Comparison of ENCODE assay signal across 18 mouse cellular contexts in the genomic region with DNA sequence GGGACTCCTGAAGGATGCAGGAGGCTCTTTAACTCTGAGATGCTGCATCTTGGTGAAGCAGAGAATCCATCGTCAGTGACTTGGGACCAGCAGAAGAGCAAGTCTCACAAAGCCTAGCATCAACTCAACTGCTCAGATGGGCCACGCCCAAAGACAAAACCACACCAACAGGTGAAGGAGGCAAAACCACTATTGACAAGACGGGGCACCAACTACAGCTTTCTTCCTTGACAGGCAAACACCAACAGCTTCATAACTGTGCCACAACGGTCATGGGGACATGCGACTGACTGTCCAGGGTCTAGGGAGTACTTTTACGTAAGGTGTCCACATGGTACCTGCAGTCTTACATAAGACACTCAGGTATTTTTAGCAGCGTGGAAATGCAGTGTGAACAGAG. TPM values are rescaled to one million over a fixed set of nuclear protein-coding genes. Genes with fewer than 3 reads are reported as not detected.
DNase-seq lines count a peak whose midpoint lies in the region.
"Had no signal": no experiment of that assay in that cellular context is flagged by ENCODE, and none has a peak within 500 bp of the region (broad histone marks: within the 10 kb centered on the region; RNA-seq: fewer than 3 reads in every experiment).

No protein-coding gene starts in this region.

- peak; percentile 86 for DNase-seq in heart, adult 11 months
- no peak for DNase-seq in heart, adult 9 months (ENCODE audit: low spot score in 2 of 2)
- DNase-seq in right cerebral cortex, adult 18-20 months = peak; percentile 14
- no peak for DNase-seq in right cerebral cortex, adult 2 months (ENCODE audit: low spot score in 2 of 2)
- DNase-seq in CD4-positive helper T cell, adult 2 months (ENCODE audit: low read depth, low spot score) = peak; percentile 66
- peak; percentile 65 for DNase-seq in induced T-regulatory cell, adult 2 months (ENCODE audit: low read depth)
- DNase-seq in adrenal gland, postnatal 36 days = no peak
- DNase-seq: adrenal gland, adult 8-10 months; cerebellum, adult 11 months; cerebellum, adult 9-10 months; cerebellum, postnatal 36 days; gastrocnemius, postnatal 10 days; kidney, postnatal 25 days; lung, embryonic 14.5 days; midbrain, embryonic 14.5 days had no signal

RNA-seq across cellular contexts. Expression of gene Rph3al, which starts 23.6 kb away (rescaled TPM):
- total RNA-seq in adrenal gland, postnatal 36 days (2021) = 10 to 100 TPM; 14.5 to 14.8 TPM

RNA-seq across cellular contexts. Expression of gene 1700016K19Rik, which starts 37.9 kb away (rescaled TPM):
- total RNA-seq in adrenal gland, postnatal 36 days (2021) = not detected
- total RNA-seq: adrenal gland, adult 8-10 months; gastrocnemius, postnatal 10 days; heart, postnatal 25 days; liver, adult 2 months; megakaryocyte-erythroid progenitor cell, adult 5-6 weeks had no signal

Comparison
In these comparisons a context has a peak if more than half of its experiments do, and no peak if none do; other contexts are left out.
1. DNase-seq: peak in heart, adult 11 months (single experiment), right cerebral cortex, adult 18-20 months (single experiment), CD4-positive helper T cell, adult 2 months (single experiment) and induced T-regulatory cell, adult 2 months (single experiment); none in heart, adult 9 months (0 of 2), right cerebral cortex, adult 2 months (0 of 2) and adrenal gland, postnatal 36 days (0 of 2).